Mouse (Mus musculus) A20 (cell line): Measurements from ENCODE around the gene Ms4a5.

ENCODE experiments used
- DNase-seq: peaks from one replicate; pipeline ENCODE4 v3.0.0-alpha.2; 2011; ENCODE audit warnings: low read depth, low spot score

Ms4a5 gene

GRCm38 (mm10) chr19:11232348-11232747 is 51.3 kb downstream of the Ms4a5 start, which contains the start of gene Ms4a12:
TSS of gene Ms4a12 (minus strand) at chr19:11232448.
- no peak for DNase-seq
